Mouse (Mus musculus) left cerebral cortex, adult 6 months (tissue): Measurements from ENCODE around the gene Asb16. TPM values are rescaled to one million over a fixed set of nuclear protein-coding genes. Genes with fewer than 3 reads are reported as not detected.

Source experiments
- long read RNA-seq, 2 experiments: library from polyadenylated mRNA; unstranded; transcript quantifications; one replicate each; pipeline ENCODE4 v2.0.0; 2019 to 2020
- polyA plus RNA-seq: library from polyadenylated mRNA; unstranded; fragments of <200 nt; fragmentation: Nextera tagmentation; gene quantifications from 2 replicates; pipeline ENCODE4 v1.2.3, GENCODE M21; 2021

The Asb16 gene
- polyA plus RNA-seq = 0.82 and 1.2 TPM in 2 replicates
- long read RNA-seq, experiment 1, partial matches to known transcripts = 2 of 2 reads
- long read RNA-seq, experiment 1, other reads (novel, unspliced or antisense) = 0 of 2 reads
- long read RNA-seq, experiment 2, partial matches to known transcripts = 0 of 1 reads
- long read RNA-seq, experiment 2, other reads (novel, unspliced or antisense) = 1 of 1 reads

GRCm38 (mm10) chr11:102268520-102269244, at the start of gene Asb16:
Gene Asb16 (plus strand): TSS chr11:102268743.

GRCm38 (mm10) chr11:102230006-102230741, 38.4 kb upstream of the Asb16 start, which contains the start of gene Hdac5:
Gene Hdac5 (minus strand): TSS chr11:102230166.

GRCm38 (mm10) chr11:102248630-102249230, 19.8 kb upstream of the Asb16 start, which contains the start of gene BC030867:
Gene BC030867 (plus strand): TSS chr11:102248882.

GRCm38 (mm10) chr11:102284501-102285094, 16.1 kb downstream of the Asb16 start, which contains the start of gene Tmub2:
Gene Tmub2 (plus strand): TSS chr11:102284931.

GRCm38 (mm10) chr11:102296491-102297472, 28.2 kb downstream of the Asb16 start, which contains the start of gene Atxn7l3:
Gene Atxn7l3 (minus strand): TSS chr11:102296631.

GRCm38 (mm10) chr11:102319410-102319792, 50.9 kb downstream of the Asb16 start, which contains the start of gene Ubtf:
Gene Ubtf (minus strand): TSS chr11:102319742.

Other genes with a start within 250 kb of the Asb16 start
- gene Mpp3, start 240.3 kb upstream of the Asb16 start, polyA plus RNA-seq = 24.1 and 29.1 TPM in 2 replicates
- gene Cd300lg, start 227.2 kb upstream of the Asb16 start, polyA plus RNA-seq = 0.13 TPM in 1 of 2 replicates, not detected in the other
- 31.0 and 37.4 TPM in 2 replicates for gene Mpp2, start 180.2 kb upstream of the Asb16 start, polyA plus RNA-seq
- not detected in 2 replicates for gene Ppy, start 167.4 kb upstream of the Asb16 start, polyA plus RNA-seq
- not detected in 2 replicates for gene Pyy, start 160.9 kb upstream of the Asb16 start, polyA plus RNA-seq
- 0.06 TPM in 1 of 2 replicates, not detected in the other for gene Nags, start 123.2 kb upstream of the Asb16 start, polyA plus RNA-seq
- 35.3 and 47.1 TPM in 2 replicates for gene Tmem101, start 112.3 kb upstream of the Asb16 start, polyA plus RNA-seq
- 91.0 and 105 TPM in 2 replicates for gene Lsm12, start 83.4 kb upstream of the Asb16 start, polyA plus RNA-seq
- gene G6pc3, start 79.1 kb upstream of the Asb16 start, polyA plus RNA-seq = 24.1 and 27.0 TPM in 2 replicates
- gene Hdac5, start 38.6 kb upstream of the Asb16 start, polyA plus RNA-seq = 47.8 and 66.9 TPM in 2 replicates
- 1.4 and 1.6 TPM in 2 replicates for gene BC030867, start 19.9 kb upstream of the Asb16 start, polyA plus RNA-seq
- 81.4 and 90.6 TPM in 2 replicates for gene Tmub2, start 16.2 kb downstream of the Asb16 start, polyA plus RNA-seq
- 11.1 and 20.7 TPM in 2 replicates for gene Atxn7l3, start 27.9 kb downstream of the Asb16 start, polyA plus RNA-seq
- 42.1 and 43.3 TPM in 2 replicates for gene Ubtf, start 51.0 kb downstream of the Asb16 start, polyA plus RNA-seq
- not detected in 2 replicates for gene Slc4a1, start 97.5 kb downstream of the Asb16 start, polyA plus RNA-seq
- gene Rundc3a, start 124.7 kb downstream of the Asb16 start, polyA plus RNA-seq = 53.3 and 211 TPM in 2 replicates
- 94.9 and 175 TPM in 2 replicates for gene Slc25a39, start 139.2 kb downstream of the Asb16 start, polyA plus RNA-seq
- gene Grn, start 161.6 kb downstream of the Asb16 start, polyA plus RNA-seq = 38.6 and 40.3 TPM in 2 replicates
- 0.67 and 7.7 TPM in 2 replicates for gene Fam171a2, start 178.9 kb downstream of the Asb16 start, polyA plus RNA-seq
- gene Itga2b, start 201.4 kb downstream of the Asb16 start, polyA plus RNA-seq = 4.4 and 5.7 TPM in 2 replicates